Mouse (Mus musculus) retina, postnatal 7 days (tissue): ENCODE results near the gene Nrip1.

Source experiments
- DNase-seq: peaks from one replicate; pipeline ENCODE4 v3.0.0-alpha.2; 2012; ENCODE audit warnings: low read depth, low spot score

The Nrip1 gene

DNA sequence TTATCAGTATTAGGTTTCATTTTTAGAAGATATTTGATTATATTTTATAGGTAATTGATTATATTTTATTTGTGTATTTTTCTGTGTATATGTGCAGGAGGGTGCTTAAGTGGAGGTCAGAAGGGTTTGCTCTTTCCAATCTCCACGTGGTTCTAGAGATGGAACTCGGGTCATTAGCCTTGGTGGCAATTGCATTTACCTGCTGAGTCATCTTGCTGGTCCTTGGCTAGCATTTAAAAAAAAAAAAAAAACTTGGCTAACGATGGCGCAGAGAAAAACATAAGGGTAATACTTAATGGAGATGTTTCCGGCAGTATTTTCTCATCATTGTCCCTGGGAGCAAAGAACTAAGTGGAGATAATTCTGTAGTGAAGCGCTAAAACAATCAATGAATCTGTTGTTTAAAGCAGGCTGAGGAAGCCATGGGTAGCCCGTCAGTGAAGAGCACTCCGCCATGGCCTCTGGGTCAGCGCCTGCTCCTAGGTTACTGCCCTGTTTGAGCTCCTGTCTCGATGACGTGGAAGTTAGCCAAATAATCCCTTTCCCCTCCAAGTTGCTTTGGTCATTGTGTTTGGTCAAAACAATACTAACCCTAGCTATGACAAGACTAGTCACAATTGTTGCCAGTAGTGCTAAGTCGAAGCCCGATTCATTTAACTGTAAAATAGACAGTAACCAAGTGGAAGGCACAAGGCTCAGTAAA, 25.8 kb downstream of the Nrip1 start:
- DNase-seq = no peak

DNA sequence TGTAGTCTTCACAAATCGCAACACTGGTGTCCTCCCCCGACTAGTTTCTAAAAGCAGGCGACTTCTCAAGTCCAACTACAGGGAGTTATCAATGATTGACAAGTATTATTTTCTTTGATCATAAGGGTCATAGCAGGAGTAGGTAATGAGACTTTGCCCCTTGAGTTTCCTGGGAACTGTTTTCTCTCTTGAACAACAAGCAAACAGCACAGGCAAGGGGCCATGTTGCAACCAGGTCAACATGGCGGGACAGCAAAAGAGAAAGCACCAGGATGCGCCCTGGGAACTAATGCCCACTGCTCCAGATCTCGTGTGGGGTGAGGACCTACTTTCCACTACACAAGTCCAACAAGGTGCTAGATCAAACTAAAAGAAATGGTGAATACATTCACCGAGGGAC, 27.3 kb downstream of the Nrip1 start:
- DNase-seq = no peak

DNA sequence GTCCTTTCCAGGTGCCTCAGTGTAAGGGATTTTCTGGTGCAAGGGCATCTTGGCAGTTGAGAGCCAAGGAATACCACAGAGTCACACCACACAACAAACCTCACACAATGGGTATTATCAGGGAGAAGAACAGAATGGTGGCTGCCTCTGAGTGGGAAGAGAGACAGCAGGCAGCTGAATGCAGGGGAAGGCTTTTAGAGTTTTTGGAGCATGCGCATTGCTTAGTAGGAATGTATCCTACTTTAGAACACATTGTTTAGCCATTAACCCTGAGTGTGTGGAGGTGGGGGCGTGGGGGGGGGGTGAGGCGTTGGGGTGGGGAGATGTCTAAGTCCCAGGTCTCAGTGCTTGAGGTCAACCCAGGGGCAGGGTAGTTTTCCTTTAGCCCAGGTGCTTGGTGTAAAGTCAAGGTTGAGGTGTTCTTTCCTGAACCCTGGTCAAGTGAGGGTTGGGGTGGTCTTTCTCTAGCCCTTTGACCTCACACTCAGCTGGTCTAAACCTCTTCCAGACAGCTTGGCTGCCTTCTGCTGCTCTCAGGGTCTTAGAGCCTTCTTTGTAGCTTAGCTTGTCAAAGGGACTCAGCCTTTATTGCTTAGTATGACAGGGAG, 28.8 kb downstream of the Nrip1 start:
- no peak for DNase-seq

DNA sequence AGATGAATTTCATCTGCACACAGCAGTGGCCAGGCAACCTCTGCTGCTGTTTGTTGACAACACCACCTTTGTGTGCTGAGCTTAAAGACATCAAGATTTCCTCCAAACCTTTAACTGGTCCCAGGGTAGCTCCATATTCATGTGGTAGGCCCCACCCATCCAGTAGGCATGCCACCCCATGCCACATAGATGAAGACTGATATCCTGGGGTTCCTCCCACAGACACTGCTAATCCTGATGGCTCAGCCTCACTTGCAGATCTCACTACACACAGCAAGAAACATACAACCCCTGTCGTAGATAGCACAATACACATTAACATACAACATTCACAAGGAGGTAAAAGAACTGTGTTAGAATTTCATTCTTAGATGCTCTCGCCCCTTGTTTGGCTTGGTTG, 29.6 kb downstream of the Nrip1 start:
- DNase-seq = no peak

DNA sequence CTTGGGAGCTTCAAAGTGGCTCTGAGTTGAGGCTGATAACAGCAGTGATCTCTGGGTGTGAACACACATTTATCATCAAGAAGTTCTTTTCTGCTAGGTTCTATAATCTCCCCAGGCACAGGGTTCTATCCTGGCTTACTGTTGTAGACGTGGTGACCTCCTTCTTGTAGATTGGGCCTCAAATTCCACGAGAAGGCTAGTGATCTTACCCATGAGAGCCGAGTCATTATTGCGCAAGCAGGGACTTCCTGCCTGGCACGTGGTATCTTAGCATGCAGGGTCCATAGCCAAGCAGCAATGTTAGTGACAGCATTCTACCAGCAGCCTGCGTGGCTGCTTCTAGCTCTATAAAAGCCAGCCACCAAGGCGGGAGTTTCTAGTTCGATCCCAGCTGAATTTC, 32.0 kb downstream of the Nrip1 start:
- no peak for DNase-seq

DNA sequence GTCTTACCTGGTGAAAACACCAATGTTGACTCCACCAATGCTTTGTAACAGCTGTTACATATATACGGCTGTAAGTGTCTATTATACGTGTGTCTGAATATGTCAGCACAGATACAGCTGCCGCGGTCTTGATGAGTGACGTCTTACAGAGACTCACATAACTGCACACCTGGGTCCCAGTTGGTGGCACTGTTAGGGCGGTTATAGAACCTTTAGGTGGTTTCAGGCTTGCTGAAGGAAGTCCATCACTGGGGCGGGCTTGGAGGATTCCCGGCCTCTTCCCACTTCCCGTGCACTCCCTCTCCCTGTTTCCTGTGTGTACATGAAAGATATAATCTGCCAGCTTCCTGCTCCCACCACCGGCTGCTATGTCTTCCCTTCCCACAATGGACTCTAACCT, 34.4 kb downstream of the Nrip1 start:
- DNase-seq = no peak

DNA sequence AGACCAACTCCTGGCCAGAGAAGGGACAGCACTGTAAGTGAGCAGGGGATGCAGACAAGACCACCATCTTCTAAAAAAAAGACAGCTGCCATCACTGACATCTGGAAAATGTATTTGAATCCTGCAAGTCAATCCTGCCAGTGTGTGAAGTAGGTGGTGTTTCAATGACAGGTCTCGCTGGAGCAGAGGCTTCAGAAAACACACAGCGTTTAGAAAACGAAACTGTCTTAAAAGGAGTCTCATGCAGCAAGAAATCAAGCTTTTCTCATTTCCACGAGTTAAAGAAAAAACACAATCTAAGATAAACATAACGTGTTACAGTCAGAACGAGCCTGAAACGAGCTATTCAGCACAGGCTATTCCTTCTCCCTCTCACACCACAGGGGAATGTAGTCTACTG, 36.3 kb downstream of the Nrip1 start:
- no peak for DNase-seq

DNA sequence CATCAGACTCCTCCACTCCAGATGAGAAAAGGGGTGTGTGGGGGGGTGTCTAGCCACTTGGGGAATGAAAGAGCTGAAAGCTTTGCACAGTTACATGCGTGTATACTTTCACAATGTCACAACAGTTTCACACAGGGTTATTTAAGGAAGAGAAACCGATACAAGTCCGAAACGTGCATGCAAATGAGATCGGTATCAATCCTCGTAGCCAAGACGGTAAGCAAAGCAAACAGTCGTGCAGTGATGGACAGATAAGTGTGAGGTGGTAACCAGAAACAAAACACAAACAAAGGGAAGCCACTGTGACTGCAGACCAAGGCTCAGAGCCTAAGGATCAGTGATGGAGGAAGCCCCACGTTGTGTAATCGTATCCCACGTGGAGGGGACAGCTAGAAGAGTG, 36.7 kb downstream of the Nrip1 start:
- DNase-seq = no peak

DNA sequence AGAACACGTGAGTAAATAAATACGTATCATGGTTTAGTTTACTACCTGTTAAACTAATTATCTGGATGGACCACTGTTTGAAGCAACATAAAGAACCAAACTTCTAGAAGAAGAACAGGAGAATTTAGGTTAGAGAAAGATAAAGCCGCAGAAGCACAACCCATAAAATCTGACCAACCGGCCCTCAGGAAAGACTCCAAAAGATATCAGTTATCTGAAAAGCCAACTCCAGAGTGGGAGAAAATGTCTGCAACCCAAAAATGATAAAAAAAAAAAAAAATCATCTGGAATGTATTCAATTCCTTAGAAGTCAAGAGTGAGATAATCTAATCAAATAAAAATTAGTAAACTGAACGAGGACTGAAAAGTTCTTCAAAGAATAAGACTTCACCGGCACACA, 37.7 kb downstream of the Nrip1 start:
- DNase-seq = no peak

DNA sequence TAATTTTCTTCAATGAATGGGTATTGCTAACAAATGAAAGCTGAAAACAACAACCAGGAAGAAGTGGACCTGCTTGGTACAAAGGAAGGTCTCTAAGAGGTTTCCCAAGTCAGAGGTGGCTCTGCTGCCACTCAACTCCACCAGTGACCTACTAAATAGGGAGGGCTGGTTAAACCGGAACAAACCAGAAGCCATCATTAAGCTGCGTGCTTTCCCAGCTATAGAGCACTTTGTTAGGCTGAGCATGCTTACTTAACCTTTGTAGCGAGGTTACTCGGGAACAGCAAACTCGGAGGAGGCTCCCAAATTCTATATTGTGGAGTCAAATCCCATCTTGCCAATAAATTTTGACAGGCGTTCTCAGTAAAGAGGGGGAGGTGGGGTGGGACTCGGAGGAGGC, 41.5 kb downstream of the Nrip1 start:
- no peak for DNase-seq

DNA sequence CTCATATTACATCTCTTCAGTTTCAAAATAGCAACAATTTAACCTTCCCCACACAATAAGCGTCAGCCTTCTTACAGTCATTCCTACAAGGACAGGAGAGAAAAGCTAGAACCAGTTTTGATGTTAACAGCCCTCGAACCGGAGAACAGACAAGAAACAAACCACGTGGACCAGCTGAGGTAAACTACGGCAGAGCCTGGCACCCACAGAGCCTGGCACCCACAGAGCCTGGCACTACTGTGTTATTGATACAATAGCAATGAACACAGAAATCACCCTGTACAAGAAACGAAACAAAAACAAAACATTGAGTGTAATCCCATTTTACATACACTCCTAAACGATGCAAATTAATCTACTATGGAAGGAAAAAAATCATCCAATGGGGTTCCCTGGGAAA, 42.4 kb downstream of the Nrip1 start:
- DNase-seq = no peak

DNA sequence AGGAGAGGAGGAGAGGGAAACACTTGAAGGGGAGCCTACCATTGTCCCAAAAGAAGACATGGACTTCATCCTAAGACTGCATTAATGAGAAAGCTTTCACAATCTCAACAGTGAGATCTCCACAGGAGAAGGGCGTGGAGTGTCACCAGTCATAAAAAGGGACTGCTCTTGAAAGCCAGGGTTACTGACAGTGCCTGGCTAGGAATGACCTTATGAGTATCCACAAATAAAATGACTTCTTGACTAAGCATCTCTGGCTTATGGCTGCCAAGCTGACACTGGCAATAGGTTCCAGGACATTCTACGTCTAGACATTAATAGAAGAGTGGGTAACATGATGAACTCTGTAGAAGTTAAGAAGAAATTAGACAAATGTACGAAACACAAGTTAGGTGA, 48.3 kb downstream of the Nrip1 start:
- no peak for DNase-seq

DNA sequence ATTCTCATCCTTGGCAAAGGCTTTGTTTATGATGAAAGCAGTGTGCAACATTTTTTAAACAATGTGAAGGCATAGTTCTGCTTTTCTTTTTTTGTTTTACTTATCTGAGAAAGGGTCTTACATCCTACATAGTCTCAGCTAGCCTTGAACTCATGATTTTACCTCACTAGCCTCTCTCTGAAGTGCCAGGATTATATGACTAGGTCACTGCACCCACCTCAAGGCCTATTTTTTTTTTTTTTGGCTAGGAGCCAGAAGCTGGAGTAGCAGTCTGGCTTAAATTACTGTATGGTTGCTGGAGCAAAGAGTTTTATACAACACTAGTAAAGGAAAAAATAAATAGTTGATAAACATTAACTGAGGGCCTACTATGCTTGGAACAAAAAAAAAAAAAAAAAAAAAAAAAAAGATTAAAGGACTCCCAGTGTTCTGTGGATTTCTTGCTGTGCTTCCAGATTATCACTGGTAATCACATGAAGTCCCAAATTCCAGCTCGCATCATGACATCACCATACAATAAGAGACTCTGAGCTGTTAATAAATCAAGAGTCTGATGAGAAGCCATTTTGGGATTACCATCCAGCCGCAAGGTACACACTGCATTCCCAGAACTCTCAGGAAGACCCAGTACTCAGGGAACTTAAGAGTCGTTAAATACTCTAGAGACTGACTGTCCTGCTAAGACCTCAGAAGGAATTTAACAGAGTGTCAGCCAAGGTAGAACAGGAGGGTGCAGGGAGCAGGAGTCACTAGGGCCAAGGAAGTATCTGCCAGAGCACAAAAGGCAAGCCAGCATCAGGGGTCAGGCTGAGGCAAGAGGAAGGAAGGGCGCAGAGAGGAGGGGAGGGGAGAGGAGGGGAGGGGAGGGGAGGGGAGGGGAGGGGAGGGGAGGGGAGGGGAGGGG, 49.0 kb downstream of the Nrip1 start:
- DNase-seq = no peak

DNA sequence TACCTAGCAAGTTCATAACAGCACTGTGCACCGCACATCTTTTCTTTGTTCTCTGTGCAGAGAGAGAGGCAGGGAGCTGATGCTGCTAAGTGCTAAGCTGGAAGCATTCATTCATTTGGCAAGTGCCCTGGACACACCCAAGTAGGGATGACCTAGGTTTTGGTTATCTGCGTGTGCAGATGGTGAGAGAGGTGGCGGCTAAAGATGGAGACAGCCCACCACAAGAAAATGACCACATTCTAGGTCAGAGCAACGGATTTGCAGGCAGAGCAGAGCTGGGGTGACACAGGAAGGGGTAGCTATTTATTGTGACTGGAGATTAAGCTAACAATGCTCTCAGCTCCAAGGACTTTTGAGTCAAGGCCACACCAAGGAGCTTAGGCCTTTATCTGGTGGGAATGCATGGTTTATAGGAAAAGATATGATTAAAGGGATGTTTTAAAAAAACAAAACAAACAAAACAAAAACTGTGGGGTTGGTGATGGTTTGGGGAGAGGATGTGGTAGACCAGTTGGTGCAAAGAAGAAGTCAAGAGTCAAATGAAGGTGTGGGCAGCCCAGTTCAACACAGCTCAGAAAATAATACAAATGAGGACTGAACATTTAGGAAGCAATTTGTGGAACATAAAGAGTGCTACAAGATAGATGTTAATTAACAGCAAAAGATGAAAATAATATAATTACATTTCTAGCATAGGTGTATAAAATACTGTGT, 49.9 kb downstream of the Nrip1 start:
- no peak for DNase-seq

DNA sequence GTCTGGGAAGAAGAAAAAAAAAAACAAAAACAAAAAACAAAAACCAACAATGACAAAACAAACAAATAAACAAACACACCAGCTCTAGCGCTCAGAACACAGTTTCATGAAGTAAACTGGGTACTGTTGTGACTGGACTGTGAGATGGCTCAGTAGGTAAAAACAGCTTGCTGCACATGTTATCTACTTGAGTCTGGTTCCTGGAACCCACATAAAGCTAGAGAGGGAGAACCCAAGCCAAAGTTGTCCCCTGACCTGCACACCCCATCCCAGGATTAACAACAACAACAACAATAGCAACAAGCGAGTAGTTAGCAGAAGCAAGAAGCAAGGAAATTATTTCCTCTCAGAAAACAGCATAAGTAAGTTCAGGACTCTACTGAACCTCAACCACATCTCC, 50.5 kb downstream of the Nrip1 start:
- no peak for DNase-seq

DNA sequence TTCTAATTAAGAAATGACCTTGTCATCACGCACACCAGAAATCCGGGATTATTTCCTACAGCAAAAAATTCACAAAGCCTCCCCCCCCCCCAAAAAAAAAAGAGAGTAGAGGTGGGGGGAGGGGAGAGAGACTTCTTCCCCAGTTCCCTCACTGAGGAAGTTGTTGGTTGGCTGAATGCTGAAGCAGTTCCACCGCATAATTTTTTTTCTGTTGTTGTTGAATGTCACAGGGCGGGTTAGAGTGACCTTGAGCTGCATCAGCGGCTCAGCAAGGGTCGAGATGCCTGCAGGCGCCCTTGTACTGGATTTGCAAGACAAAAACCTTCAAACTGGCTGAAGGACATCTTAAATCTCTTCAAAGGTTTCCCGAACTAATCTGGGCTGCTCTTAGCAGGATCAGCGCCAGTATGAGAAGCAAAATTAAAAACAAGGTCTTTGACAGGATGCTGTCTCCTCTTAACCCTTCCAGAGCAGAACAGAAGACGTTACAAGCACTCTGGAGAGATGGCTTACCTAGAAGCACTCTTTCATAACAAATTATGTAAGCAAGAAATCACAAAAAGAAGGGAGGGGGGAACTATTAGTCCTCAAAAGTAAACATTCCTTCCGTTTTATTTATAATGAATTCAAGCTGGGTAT, 52.0 kb downstream of the Nrip1 start:
- DNase-seq = peak; percentile 17

DNA sequence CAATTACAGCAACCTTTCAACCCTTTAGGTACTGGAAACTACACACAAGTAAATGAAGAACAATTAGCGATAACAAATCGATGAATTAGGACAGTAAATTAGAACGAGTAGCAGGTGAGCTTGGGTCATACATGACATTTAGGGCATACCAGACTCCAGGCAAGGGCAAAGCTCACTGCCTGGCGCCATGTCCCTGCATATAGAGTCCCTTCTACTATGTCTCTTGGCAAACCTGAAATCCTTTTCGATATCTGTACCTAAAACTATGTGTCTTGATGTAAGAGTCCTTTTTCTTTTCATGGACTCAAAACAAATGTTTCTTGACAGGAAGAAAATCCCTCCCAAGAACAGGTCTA, 53.5 kb downstream of the Nrip1 start:
- no peak for DNase-seq

DNA sequence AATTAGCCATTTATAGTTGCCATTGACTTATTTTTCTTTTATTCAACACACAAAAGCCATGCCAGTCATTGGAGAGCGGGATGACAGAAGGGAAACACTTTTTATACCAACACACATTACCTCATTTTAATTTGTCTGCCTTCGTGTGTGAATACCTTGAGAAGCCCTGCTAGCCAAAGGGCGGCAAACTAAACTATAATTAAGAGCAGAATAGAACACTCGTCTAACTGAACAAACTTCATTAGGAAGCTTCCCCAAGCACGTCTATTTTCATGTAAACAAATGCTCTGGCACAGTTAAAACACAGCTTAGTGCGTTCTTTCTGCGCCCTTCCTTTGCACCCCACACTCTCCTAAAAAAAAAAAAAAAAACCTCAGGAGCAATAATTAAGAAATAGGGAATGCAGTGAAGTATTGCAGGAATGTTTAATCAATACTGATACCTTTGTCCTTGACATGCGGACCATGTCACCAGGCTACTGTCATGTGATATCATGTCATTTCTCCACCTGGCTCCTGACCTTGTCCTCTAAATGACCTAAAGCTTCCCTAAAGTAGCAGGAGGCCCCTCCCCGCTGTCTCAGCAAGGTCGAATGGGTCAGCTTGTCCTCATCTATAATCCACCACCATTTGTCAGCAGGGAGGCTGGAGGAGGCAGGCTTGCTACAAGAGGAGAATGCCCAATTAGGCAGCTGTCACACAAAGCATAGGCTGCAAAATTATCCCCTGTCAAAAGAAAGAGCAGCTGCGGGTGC, 54.1 kb downstream of the Nrip1 start:
- peak; percentile 20 for DNase-seq

DNA sequence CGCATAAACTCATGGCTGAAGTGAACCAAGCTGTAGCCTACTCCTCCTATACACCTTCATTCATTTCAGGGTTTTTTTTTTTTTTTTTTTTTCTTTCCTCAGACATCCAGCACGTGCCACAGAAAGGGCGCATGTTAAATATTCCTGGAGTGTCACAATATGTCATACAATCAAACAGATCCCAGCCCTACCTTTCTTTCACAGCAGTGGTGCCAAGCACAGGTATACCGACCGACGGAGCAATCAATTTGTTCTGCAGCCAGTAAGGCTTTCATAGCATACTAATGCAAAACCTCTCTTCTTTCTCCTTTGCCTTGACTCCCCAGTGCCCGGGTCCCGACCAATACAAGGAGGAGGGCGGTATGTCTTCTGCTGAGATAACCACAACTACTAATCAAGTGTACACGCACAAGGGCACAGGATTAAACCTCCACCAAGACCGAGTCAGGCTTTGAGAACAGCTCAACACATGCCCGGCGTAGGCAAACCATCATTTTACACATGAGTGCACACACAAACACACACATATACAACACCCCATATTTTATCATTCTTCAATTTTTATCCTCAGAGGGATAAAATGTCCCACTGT, 55.2 kb downstream of the Nrip1 start:
- DNase-seq = no peak

DNA sequence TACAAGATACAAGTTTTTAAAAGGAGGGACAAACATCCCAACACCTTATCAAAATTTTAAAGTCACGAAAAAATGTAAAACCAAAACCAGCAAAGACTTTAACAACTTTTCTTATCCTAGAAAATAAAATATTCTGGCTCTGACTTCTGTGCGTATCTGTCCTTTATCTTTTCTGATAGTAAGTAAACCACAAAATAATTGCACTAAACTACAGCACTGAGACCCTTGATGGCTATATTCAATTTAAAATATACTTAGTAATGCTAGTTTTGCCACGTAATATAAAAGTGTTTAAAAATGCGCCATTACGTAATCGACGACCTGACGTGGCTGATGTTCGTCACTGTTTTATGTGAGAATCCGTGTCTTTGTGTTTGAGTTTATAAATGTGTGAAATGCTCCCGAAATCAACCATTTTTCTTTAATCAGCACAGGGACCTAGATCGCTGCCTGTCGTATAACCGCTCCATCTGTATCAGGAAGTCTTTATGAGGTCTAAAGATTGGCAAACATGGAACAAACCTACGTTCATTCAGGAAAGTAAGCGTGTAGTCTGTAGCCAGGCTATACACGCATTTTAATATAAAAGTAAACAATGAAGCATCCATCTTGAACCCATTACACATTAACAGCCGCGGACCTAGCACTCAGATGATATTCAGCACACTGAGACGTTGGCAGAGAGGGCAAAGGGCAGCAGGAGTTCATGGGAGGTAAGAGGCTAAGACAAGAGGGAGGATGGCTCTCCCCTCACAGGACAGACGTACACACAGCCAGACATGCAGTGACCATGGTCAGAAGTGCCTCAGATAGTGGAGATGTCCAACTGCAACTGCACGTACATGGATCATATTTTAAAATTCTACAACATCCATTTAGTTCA, 56.4 kb downstream of the Nrip1 start:
- no peak for DNase-seq
